Mouse (Mus musculus): ENCODE measurements around the gene Nubp1. TPM values are rescaled to one million over a fixed set of nuclear protein-coding genes. Genes with fewer than 3 reads are reported as not detected.

Nubp1 gene
- polyA plus RNA-seq, 1 experiment from 2014 or later = 92.0 TPM

DNA sequence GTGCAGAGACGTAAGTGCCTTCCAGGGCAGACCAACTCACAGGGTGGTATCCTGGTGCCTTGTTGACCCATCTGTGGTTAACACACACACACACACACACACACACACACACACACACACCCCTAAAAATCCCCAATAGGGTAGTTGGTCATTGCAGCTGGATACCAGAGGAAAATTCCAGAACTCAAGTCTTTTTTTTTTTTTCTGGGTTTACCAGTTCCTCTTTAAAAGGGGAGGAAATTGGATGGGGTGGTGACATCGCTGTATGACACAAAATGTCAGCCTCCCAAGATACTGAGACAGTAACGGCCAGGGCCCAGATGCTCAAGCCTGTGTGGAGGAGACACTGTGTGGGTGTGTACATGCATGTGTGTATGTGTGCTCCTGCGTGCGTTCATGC lies 21.6 kb downstream of the Nubp1 start:
- no peak for DNase-seq (ENCODE audit: low spot score)
- Histone ChIP-seq H3K27me3 (ENCODE audit: low read depth, poor library complexity, severe bottlenecking) (no peaks in the 10 kb centered on the region), H3K4me1 (no peaks in the 10 kb centered on the region), H3K27ac (no peak overlapping the region), H3K9me3 (replicated peaks) (no peaks in the 10 kb centered on the region), H3K4me3 (no peak overlapping the region), H3K36me3 (peaks cover 5% of the 10 kb centered on the region)
- WGBS = 91% methylated on average over 5 of the region's 5 CpGs

DNA sequence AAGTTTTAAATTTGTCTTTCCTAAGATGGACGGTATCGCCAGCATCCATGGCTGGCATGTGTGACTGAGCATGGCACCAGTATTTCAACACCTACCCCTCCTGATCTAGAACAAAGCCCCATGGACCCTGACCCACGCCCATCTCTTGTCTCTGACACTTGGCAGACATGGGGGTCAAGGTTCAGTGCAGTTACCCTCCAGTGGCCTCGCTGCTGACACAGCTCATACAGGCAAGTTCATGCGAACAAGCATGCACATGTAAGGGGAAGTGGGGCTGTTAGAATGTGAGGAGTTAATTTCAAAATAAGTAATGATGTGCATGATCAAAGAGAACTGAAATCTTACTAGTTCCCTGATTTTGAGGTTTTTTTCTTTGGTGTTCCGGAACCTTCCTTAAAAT lies 24.4 kb downstream of the Nubp1 start:
- 81% methylated on average over 6 of the region's 6 CpGs for WGBS
- Histone ChIP-seq H3K27ac (no peak overlapping the region), H3K4me3 (no peak overlapping the region)

DNA sequence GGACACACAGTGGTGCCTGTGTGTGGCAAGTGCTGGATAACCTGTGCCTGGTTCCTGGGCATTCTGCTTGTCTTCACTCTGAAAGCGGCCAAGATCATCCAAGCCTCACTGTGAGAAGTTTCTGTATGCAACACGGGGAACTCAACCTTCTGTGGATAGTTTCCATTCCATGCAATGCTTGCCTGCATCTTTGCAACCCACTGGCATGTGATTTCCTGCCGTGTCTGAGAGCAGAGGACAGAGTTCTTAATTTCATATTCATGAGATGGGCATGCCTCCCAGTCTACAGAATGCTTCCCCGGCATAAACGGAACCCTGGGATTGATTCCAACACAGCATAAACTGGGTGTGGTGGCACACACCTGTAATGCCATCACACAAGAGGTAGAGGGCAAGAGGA lies 26.3 kb downstream of the Nubp1 start:
- 91% methylated on average over 5 of the region's 5 CpGs for WGBS
- DNase-seq (ENCODE audit: low spot score) = no peak
- H3K4me1 ChIP-seq = no peaks in the 10 kb centered on the region
- no peaks in the 10 kb centered on the region for H3K9me3 ChIP-seq (replicated peaks)
- H3K27me3 ChIP-seq (ENCODE audit: low read depth, poor library complexity, severe bottlenecking) = no peaks in the 10 kb centered on the region
- no peak overlapping the region for H3K4me3 ChIP-seq
- no peak overlapping the region for H3K27ac ChIP-seq
- peaks cover 9% of the 10 kb centered on the region for H3K36me3 ChIP-seq

More for the DNA sequence above, 24.4 kb downstream of the Nubp1 start:
- no peaks in the 10 kb centered on the region for H3K4me1 ChIP-seq
- no peak for DNase-seq (ENCODE audit: low spot score)
- no peaks in the 10 kb centered on the region for H3K27me3 ChIP-seq (ENCODE audit: low read depth, poor library complexity, severe bottlenecking)
- H3K36me3 ChIP-seq = peaks cover 9% of the 10 kb centered on the region
- H3K9me3 ChIP-seq (replicated peaks) = no peaks in the 10 kb centered on the region

DNA sequence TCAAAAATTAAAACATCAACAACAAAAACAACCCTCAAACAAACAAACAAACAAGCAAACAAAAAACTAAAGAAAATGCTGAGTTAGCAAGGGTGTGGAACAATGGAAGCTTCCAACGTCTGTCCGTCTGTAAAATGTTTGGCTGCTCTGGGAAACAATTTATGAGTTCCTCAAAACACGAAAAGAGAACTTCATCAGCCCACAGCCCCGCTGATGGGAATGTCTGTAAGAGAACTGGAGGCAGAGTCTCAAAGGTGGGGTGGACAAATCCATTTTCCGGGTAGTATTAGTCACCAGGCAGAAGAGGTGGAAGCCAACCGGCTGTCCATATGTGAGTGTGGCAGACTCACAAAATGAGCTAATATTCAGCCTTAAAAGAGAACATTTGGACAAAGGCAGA lies 29.6 kb downstream of the Nubp1 start:
- H3K9me3 ChIP-seq (replicated peaks) = no peaks in the 10 kb centered on the region
- DNase-seq (ENCODE audit: low spot score) = no peak
- WGBS = 88% methylated on average over 6 of the region's 6 CpGs
- H3K4me3 ChIP-seq = no peak overlapping the region
- H3K4me1 ChIP-seq = peaks cover 8% of the 10 kb centered on the region
- no peaks in the 10 kb centered on the region for H3K27me3 ChIP-seq (ENCODE audit: low read depth, poor library complexity, severe bottlenecking)
- no peak overlapping the region for H3K27ac ChIP-seq
- peaks cover 11% of the 10 kb centered on the region for H3K36me3 ChIP-seq

DNA sequence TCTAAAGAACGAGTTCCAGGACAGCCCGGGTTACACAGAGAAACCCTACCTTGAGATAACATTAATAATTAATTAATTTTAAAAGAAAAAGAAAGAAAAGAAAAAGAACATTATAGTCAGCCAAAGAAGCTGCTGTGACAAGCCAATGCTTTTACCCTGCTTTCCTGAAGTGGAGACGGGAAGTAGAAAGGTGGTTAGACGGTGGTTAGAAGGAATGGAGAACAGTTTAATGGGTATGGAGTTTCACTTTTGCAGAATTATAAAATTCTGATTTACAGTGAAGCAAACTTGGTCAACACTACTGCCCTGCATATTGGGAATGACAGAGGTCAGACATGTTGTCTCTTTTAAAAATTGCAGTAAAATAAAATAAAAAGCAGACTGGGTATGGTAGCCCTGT lies 30.0 kb downstream of the Nubp1 start:
- DNase-seq (ENCODE audit: low spot score) = no peak
- WGBS = 92% methylated on average over 4 of the region's 4 CpGs
- Histone ChIP-seq H3K27me3 (ENCODE audit: low read depth, poor library complexity, severe bottlenecking) (no peaks in the 10 kb centered on the region), H3K4me3 (no peak overlapping the region), H3K9me3 (replicated peaks) (no peaks in the 10 kb centered on the region), H3K27ac (no peak overlapping the region), H3K36me3 (peaks cover 11% of the 10 kb centered on the region), H3K4me1 (peaks cover 12% of the 10 kb centered on the region)

DNA sequence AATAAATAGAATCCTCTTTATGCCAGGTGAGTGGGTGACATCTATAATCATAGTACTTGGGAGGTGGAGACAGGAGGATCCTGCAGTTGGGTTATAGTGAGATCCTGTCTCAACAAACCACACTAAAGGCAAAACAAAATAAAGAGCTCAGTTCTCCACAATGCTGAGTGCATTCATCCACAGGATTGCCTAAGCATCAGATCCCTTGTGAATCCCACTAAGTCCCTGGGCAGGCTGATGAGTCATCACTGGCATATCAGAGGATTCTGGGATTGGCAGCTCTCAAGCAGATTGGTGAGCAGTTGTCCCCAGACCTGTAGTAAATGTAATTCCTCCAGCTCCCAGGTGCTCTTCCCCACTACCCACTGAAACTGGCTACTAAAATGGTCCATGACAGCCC lies 32.0 kb downstream of the Nubp1 start:
- H3K27ac ChIP-seq = no peak overlapping the region
- H3K9me3 ChIP-seq (replicated peaks) = no peaks in the 10 kb centered on the region
- H3K4me1 ChIP-seq = peaks cover 25% of the 10 kb centered on the region
- DNase-seq (ENCODE audit: low spot score) = no peak
- H3K27me3 ChIP-seq (ENCODE audit: low read depth, poor library complexity, severe bottlenecking) = no peaks in the 10 kb centered on the region
- peaks cover 3% of the 10 kb centered on the region; the same call in 1 of the 2 replicates for H3K36me3 ChIP-seq
- no peak overlapping the region for H3K4me3 ChIP-seq

DNA sequence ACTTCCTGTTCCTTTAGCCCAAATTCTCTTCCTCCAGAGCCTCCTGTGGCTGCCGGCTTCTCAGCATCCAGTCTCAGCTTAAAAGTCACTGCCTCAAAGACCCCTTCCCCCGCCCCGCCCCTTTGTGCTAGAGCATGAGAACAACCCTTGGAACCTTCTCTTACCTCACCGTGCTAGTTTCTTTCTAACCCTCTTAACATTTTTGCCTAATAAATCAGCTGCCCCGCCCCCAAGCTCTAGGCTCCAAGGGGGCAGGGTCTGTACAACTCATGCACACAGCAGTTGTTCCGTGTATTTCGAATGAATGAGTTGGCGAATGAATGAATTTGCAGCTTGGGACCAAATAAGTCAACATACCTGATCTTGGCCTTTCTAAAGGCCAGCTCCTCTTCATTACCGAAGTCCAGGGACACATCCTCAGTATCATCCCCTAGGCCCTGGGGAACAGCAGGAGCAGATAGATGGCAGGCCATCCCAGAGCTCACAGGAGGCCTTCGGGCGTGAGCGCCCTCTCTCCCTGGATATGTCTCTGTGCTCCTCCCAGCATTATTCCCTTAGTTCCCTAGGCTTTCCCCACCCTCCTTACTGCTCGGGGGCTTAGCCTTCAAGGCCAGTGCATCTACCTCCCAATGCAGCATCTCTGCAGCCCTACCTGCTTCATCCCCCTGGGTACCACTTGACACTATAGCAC lies 35.0 kb downstream of the Nubp1 start:
- Histone ChIP-seq H3K36me3 (0 out of 2 replicates have a peak, but pooled peaks cover 3% of the 10 kb centered on the region), H3K27me3 (ENCODE audit: low read depth, poor library complexity, severe bottlenecking) (no peaks in the 10 kb centered on the region), H3K4me1 (peaks cover 25% of the 10 kb centered on the region), H3K9me3 (replicated peaks) (no peaks in the 10 kb centered on the region), H3K4me3 (peak overlapping the region; percentile 55), H3K27ac (peak overlapping the region; percentile 88)
- 21% methylated on average over 13 of the region's 13 CpGs for WGBS
- peak; percentile 45 for DNase-seq (ENCODE audit: low spot score)

DNA sequence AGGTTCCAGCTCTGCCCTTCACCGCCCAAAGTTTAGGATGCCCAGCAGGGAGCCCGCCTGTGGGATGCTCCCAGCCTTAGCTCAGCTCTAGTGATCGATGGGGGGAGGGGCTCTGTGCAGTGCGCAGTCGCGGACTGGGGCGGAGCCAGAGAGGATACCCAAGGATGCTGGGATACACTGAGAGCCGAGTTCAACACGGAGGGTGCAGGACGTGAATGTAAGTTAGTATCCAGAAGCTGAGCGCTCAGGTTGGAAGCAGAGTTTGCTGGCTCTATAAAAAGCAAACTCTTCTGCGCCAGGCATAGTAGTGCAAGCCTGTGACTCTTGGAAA lies 35.5 kb downstream of the Nubp1 start, which contains the start of gene Tvp23a:
Gene Tvp23a (minus strand): TSS at position 99 of the 331 bp plus-strand sequence.
- Histone ChIP-seq H3K9me3 (replicated peaks) (no peaks in the 10 kb centered on the region), H3K27me3 (ENCODE audit: low read depth, poor library complexity, severe bottlenecking) (no peaks in the 10 kb centered on the region), H3K27ac (peak within 1 kb of the TSS; percentile 88), H3K36me3 (0 out of 2 replicates have a peak, but pooled peaks cover 3% of the 10 kb centered on the region), H3K4me3 (peak within 1 kb of the TSS; percentile 55), H3K4me1 (peaks cover 25% of the 10 kb centered on the region)
- 3% methylated on average over 12 of the region's 12 CpGs for WGBS
- DNase-seq (ENCODE audit: low spot score) = peak; percentile 86

DNA sequence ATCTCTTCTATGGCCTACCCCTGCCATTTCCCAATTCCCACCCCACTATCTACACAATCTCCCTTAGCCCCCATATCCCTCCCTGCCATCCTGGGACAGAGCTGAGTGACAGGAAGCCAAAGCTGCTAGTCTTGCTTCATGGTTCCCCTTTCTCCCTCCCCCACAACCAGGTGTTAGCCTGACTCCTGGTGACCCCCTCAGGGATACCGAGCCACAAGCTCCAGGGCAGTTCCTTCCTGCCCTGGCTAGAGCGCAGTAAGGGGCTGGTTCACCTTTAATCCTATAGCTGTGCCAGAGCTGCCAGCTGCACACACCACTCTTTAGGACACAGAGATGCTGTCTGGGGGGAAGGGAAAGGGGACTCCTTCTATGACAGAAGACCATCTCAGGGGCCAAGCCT lies 36.0 kb downstream of the Nubp1 start:
- no peak for DNase-seq (ENCODE audit: low spot score)
- H3K4me1 ChIP-seq = peaks cover 25% of the 10 kb centered on the region
- no peaks in the 10 kb centered on the region for H3K9me3 ChIP-seq (replicated peaks)
- no peaks in the 10 kb centered on the region for H3K27me3 ChIP-seq (ENCODE audit: low read depth, poor library complexity, severe bottlenecking)
- H3K27ac ChIP-seq = peak overlapping the region; percentile 88
- 67% methylated on average over 2 of the region's 2 CpGs for WGBS
- H3K4me3 ChIP-seq = peak overlapping the region; percentile 55
- 0 out of 2 replicates have a peak, but pooled peaks cover 3% of the 10 kb centered on the region for H3K36me3 ChIP-seq

DNA sequence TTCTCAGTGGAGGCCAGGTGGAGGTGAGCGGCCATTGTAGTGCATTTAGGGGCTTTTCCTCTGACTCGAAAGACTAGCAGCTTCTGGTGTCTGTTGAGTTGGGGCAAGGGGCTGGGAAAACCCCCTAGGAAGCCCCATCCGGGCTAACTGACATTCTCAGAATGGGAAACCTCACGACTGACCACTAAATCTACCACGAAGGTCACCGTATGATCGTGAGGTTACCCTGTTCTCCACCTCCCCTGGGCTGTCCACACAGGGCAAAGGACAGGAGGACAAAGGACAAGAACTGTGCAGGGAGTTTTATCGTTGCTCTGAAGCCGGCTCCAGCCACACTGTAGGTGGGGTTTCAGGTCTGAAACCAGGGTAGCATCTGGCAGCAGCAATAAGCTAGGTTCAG lies 37.2 kb downstream of the Nubp1 start:
- no peak for DNase-seq (ENCODE audit: low spot score)
- Histone ChIP-seq H3K4me1 (peaks cover 36% of the 10 kb centered on the region), H3K27ac (no peak overlapping the region), H3K27me3 (ENCODE audit: low read depth, poor library complexity, severe bottlenecking) (no peaks in the 10 kb centered on the region), H3K9me3 (replicated peaks) (no peaks in the 10 kb centered on the region), H3K4me3 (no peak overlapping the region), H3K36me3 (0 out of 2 replicates have a peak, but pooled peaks cover 3% of the 10 kb centered on the region)
- WGBS = 89% methylated on average over 9 of the region's 9 CpGs

DNA sequence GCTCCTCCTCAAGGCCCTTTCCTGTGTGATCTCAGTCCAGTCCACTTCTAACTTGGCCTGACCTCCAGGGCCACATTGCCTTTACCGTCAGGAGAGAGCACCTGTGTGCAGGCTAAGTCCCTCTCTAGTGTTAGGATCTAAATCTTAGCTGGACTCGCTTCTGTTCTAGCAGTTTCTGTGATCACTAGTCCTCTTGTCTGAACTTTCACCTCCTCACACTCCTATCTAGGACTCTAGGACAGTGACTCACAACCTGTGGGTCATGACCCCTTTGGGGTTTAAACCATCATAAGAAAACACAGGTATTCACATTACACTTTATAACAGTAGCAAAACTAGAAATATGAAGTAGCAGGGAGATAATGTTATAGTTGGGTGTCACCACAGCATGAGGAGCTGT lies 40.2 kb downstream of the Nubp1 start:
- H3K4me3 ChIP-seq = no peak overlapping the region
- H3K36me3 ChIP-seq = no peaks in the 10 kb centered on the region
- H3K9me3 ChIP-seq (replicated peaks) = no peaks in the 10 kb centered on the region
- peaks cover 40% of the 10 kb centered on the region for H3K4me1 ChIP-seq
- H3K27me3 ChIP-seq (ENCODE audit: low read depth, poor library complexity, severe bottlenecking) = no peaks in the 10 kb centered on the region
- no peak for DNase-seq (ENCODE audit: low spot score)
- 85% methylated on average over 2 of the region's 2 CpGs for WGBS
- no peak overlapping the region for H3K27ac ChIP-seq

DNA sequence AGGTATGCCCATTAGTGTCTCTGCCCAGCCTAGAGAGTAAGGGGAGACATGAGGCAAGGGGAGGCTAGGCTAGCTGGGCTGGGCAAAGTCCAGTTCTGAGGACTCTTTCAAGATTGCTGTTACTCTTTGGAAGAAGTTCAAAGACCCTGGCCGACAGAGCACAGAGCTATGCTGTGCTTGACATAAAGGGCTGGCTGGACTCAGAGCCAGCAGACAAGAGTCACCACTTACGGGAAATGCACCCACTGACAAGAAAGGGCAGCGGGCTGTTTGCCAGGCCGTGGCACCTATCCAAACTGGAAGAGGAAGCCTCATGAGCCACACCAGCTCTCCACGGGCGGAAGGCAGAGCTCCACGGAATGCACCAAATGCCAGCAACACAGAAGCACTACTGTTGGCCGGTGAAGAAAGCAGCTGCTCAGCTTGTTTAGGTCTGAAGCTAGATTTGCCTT lies 40.7 kb downstream of the Nubp1 start:
- no peaks in the 10 kb centered on the region for H3K36me3 ChIP-seq
- DNase-seq (ENCODE audit: low spot score) = no peak
- H3K9me3 ChIP-seq (replicated peaks) = no peaks in the 10 kb centered on the region
- H3K4me3 ChIP-seq = no peak overlapping the region
- no peak overlapping the region for H3K27ac ChIP-seq
- 88% methylated on average over 8 of the region's 8 CpGs for WGBS
- peaks cover 35% of the 10 kb centered on the region for H3K4me1 ChIP-seq
- H3K27me3 ChIP-seq (ENCODE audit: low read depth, poor library complexity, severe bottlenecking) = no peaks in the 10 kb centered on the region

DNA sequence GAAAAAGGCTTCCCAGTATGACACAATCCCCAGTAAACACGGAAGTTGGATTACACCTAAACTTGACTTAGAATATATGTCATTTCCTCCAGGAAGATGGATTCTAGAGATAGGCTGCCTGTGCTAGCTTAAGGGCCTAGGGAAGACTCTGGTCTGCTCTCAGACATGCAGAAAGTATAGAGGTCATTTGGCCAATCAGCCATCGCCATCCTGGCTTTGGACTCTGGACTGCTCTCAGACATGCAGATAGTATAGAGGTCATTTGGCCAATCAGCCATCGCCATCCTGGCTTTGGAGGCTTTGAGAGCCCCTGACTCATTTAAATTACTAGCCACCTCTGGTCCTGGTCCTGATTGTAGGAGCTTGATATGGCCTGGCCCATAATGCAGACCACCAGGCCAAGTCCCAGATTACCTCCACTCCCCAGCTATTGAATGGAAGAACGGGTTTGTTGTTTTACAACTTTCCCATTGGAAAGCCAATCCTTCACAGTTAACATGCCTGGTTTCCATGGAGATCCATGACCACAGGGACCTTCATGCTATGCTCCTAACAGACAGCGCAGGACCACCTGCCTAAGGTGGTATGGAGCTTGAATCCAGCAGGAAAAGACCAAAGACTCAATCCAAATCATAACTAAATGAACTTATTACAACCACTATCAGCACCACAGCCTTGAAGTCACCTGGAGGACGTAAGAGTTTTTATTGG lies 42.3 kb downstream of the Nubp1 start:
- DNase-seq (ENCODE audit: low spot score) = no peak

More for the DNA sequence above, 42.3 kb downstream of the Nubp1 start:
- Histone ChIP-seq H3K4me3 (no peak overlapping the region), H3K4me1 (peaks cover 28% of the 10 kb centered on the region), H3K27me3 (ENCODE audit: low read depth, poor library complexity, severe bottlenecking) (no peaks in the 10 kb centered on the region), H3K9me3 (replicated peaks) (no peaks in the 10 kb centered on the region), H3K27ac (peak overlapping the region; percentile 58; the same call in 1 of the 2 replicates), H3K36me3 (no peaks in the 10 kb centered on the region)
- WGBS = 56% methylated on average over 6 of the region's 6 CpGs

Measured in limb, embryonic 10.5 days (tissue).